Mouse (Mus musculus) ES-Bruce4 (cell line): Measurements from ENCODE around the gene Smim17.

Experiments used
- CTCF ChIP-seq: IDR thresholded peaks from one replicate; pipeline ENCODE4 v1.8.1; 2011; ENCODE audit warnings: low read depth, low read length
- EP300 ChIP-seq: IDR thresholded peaks from 2 replicates; pipeline ENCODE4 v1.6.1; 2011; ENCODE audit warnings: low read depth, low read length; ENCODE audit not compliant: insufficient read depth
- POLR2A ChIP-seq: IDR thresholded peaks from one replicate; pipeline ENCODE4 v1.8.1; 2011; ENCODE audit warnings: low read length; ENCODE audit not compliant: insufficient read depth

DNA sequence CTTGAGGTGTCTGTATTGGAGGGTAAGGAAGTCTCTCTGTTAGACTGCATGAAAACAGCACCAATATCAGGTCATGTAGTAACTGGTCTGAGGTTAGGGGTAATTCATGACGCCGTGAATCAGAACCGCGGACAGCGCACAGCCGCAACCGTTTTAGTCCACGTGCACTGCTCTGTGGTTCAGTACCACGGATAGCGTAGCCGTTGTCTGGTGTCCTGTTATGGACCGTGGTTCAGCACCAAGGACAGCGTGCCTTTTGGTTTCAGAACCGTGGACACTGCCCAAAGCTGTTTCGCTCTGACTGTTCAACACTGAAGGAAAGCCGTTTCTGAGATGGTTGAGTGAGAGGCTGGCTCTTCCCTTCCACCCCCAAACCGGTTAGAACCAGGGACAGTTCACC is 11.5 kb downstream of the Smim17 start, which contains the start of gene Gm20715:
- peak; percentile 36 for TF ChIP-seq CTCF
- no peak for TF ChIP-seq POLR2A
- peak; percentile 91 for TF ChIP-seq EP300
